Mouse (Mus musculus) intestine, embryonic 16.5 days (tissue): ENCODE measurements around the gene Aptx. TPM values are rescaled to one million over a fixed set of nuclear protein-coding genes. Genes with fewer than 3 reads are reported as not detected.
A peak's percentile ranks its signal among the peaks of the same experiment; 100 is the strongest.

Source experiments
- microRNA counts: library from miRNA; unstranded; fragments of <30 nt; microRNA quantifications from one replicate; lab custom pipeline; 2016
- microRNA-seq: library from miRNA; unstranded; fragments of <30 nt; microRNA quantifications from one replicate; pipeline ENCODE4, GENCODE M21; 2016
- polyA plus RNA-seq: library from polyadenylated mRNA; unstranded; fragments of >200 nt; fragmentation: Nextera tagmentation; extraction: Ambion mirVana; gene quantifications from 2 replicates; pipeline ENCODE4 v1.2.1, GENCODE M21; 2015

Gene Aptx
- polyA plus RNA-seq, 1 experiment from 2014 or later: 22.3 TPM

MicroRNAs encoded within 50 kb of the gene (microRNA counts, 519-probe panel; counts per million panel counts)
- 1,344 counts per million, percentile 8 among the panel's probes with 10 or more counts for microRNA mmu-miR-207 (lab: Ali Mortazavi, UCI)

Small RNAs within 50 kb of the gene (microRNA-seq; reads per million reads assigned to microRNA genes)
- not detected for gene Mir207

Other genes with a start within 250 kb of the Aptx start
- 1.0 and 1.3 TPM in 2 replicates for gene Tmem215, start 231.0 kb downstream of the Aptx start, polyA plus RNA-seq
- gene Dnaja1, start 19.0 kb upstream of the Aptx start, polyA plus RNA-seq: 295 and 316 TPM in 2 replicates
- gene Smu1, start 54.7 kb upstream of the Aptx start, polyA plus RNA-seq: 136 and 145 TPM in 2 replicates
- gene B4galt1, start 150.8 kb upstream of the Aptx start, polyA plus RNA-seq: 26.6 and 27.3 TPM in 2 replicates
- gene Spink4, start 216.9 kb upstream of the Aptx start, polyA plus RNA-seq: 539 and 560 TPM in 2 replicates
- gene Bag1, start 245.1 kb upstream of the Aptx start, polyA plus RNA-seq: 142 and 152 TPM in 2 replicates
- 103 and 104 TPM in 2 replicates for gene Chmp5, start 245.2 kb upstream of the Aptx start, polyA plus RNA-seq